Mouse (Mus musculus) embryo, embryonic 11.5 days (tissue): ENCODE results near the gene Tmem91.

Experiments used
- DNase-seq: peaks from one replicate; pipeline ENCODE4 v3.0.0-alpha.2; 2012; ENCODE audit warnings: low read depth, low spot score

Gene Tmem91

GRCm38 (mm10) chr7:25670096-25670495, 4.9 kb downstream of the Tmem91 start:
- no peak for DNase-seq

- DNase-seq, result no peak
These were observed 5.3 kb downstream of the Tmem91 start for GRCm38 (mm10) chr7:25669631-25670030.

- DNase-seq, result no peak
These were observed 5.8 kb downstream of the Tmem91 start for GRCm38 (mm10) chr7:25669158-25669557.

- DNase-seq, result no peak
These were observed 8.6 kb downstream of the Tmem91 start for GRCm38 (mm10) chr7:25666381-25666780.

DNA sequence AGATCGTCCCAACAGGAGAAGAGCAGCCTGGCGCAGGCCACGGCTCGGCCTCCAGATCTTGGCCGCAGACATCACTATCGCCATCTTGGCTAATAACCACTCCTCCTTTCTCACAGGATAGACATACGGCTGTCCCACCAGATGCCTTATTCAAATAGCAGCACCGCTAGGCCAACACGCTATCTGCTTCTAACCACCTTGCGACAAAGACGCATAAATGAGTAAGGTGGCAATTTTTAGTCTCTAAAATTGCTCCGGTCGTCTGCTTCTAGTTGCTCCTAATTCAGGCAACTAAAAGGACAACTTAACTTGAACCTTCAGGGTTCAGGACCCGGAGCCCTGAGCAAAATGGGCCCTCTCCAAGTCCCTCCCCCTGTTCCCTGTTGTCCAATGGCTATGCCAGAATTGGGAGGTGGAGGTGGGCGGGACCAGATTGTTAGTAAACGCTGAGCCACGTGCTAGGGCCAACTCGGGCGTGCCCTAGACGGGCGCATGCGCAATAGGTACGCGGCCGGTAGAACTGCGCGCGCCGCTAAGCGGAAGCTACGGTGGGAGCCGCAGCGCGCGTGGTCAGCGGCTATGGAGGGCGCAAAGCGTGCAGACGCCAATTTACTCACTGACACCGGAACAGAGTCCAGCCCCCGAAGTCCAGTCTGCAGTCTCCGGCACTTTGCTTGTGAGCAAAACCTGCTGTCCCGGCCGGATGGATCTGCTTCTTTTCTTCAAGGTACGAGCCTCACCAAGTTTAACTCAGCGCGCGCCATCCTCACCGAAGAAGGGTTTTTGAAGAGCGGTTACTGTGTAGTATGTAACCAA, 16.1 kb downstream of the Tmem91 start, which contains the start of the genes Bckdha and Exosc5:
Bckdha (minus strand) TSS at position 325 of the 816 bp plus-strand sequence.
Exosc5 (plus strand) TSS at position 508 of the 816 bp plus-strand sequence.
- peak; percentile 99 for DNase-seq

DNA sequence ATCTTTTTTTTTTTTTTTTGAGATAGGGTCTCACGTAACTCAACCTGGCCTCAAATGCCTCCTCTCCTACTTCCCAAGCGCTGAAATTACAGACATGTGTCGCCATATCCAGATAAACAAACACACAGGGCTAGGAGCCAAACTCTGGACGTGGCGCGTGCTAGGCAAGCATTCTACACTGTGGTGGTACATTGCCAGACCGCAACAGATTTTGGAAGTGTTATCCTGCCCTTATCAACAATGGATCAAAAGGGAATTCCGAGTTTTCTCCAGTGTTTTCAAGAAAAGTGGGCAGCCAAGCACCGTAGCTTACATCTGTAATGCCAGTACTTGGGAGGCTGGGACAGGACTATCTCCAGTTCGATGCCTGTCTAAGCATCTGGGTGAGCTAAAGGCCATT, 17.2 kb downstream of the Tmem91 start:
- DNase-seq, result no peak

- no peak for DNase-seq
These were observed 19.2 kb downstream of the Tmem91 start for GRCm38 (mm10) chr7:25655601-25656428.

GRCm38 (mm10) chr7:25652244-25652759, 22.7 kb downstream of the Tmem91 start:
- DNase-seq, result no peak

DNA sequence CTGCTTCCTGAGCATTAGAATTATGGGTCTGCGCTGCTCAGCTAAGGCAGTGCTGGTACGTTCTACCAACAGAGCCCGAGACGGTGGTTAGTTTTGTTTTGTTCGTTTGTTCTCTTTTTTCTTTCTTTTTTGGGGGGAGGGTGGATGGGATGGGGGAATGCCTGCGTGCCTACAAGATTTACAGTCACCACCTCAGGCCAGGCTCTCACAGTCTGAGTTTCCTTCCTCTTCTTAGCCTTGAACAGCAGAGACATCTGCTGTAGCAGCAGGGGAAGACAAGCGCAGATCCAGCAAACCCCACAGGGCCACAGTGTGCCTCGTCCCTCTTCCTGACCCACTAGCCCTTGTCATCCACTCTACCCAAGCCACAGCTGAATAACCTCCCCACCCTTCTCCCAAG, 23.7 kb downstream of the Tmem91 start:
- no peak for DNase-seq

DNA sequence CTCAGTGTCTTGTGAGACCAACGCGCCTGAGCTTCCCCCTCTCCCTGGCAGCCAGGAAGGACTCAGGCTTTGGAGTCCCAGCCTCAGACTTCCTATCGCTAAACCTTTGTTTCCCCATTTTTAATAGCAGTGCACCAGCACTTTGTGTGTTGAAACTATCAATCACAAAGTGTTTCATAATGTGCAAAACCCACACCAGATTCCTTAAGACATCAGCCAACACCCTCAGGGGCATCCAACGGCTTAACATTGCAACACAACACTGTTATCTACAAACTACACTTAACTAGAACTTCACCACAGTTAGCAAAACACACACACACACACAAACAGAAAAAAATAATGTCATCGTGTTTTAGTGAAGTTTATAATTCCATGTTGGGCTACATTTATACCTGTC, 25.1 kb downstream of the Tmem91 start:
- no peak for DNase-seq

- no peak for DNase-seq
These were observed 27.3 kb downstream of the Tmem91 start for GRCm38 (mm10) chr7:25647574-25648123.

- DNase-seq, result no peak
These were observed 29.9 kb downstream of the Tmem91 start for GRCm38 (mm10) chr7:25645074-25645473.

DNA sequence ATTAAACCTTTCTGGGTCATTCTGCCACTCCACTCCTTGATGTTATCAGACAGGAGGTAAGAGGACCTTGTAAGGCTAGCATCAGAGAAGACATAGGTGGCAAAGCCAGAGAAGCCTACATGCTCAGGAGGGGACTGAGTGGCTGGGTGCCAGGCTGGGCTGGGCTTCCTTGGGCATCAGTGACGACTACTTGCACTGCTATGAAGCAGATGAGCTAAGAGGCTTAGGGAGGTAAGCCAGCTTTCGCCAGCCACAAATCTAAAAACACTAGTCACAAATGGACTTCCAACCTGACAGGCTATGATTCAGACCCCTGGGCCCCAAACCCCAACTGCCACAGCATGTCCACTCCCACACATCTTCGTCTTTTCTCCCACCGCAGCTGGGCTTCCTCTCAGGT, 30.3 kb downstream of the Tmem91 start:
- no peak for DNase-seq

GRCm38 (mm10) chr7:25644136-25644535, 30.8 kb downstream of the Tmem91 start:
- DNase-seq, result no peak

GRCm38 (mm10) chr7:25639754-25640153, 35.2 kb downstream of the Tmem91 start:
- no peak for DNase-seq

GRCm38 (mm10) chr7:25637099-25637498, 37.9 kb downstream of the Tmem91 start:
- no peak for DNase-seq

- no peak for DNase-seq
These were observed 38.6 kb downstream of the Tmem91 start for GRCm38 (mm10) chr7:25636373-25636772.

DNA sequence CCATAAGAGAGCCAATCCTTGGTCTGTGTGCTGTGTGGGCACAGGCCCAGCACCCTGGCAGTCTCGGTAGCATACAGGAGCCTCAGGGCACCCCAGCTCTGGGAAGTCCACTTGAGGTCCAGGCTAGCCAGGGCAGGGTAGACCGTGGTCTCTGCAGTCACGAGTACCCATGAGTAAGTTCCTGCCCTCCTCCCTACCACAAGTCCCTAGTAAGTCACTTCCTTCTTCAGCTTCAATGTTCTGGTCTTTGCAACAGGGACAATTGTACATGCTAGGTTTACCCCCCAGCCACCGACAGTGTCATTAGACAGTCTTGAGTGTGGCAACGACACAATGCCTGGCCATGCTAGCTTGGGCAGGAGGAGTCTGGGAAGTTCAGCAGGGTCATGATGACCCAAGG, 42.3 kb downstream of the Tmem91 start:
- DNase-seq, result no peak

- DNase-seq, result no peak
These were observed 46.7 kb downstream of the Tmem91 start for GRCm38 (mm10) chr7:25628323-25628620.

GRCm38 (mm10) chr7:25627431-25628322, 47.3 kb downstream of the Tmem91 start:
- DNase-seq, result peak; percentile 23
